Mouse (Mus musculus): ENCODE data around the gene Olfr1195. TPM values are rescaled to one million over a fixed set of nuclear protein-coding genes. Genes with fewer than 3 reads are reported as not detected.
"Not testable (repeated sequence)": the region's sequence is repeated elsewhere in the genome, so short reads cannot be mapped to it uniquely, and the experiment has no call there.

Olfr1195 gene
- not detected for total RNA-seq (2021)
- long read RNA-seq, experiment 1: 0 reads
- long read RNA-seq, experiment 2: 0 reads

DNA sequence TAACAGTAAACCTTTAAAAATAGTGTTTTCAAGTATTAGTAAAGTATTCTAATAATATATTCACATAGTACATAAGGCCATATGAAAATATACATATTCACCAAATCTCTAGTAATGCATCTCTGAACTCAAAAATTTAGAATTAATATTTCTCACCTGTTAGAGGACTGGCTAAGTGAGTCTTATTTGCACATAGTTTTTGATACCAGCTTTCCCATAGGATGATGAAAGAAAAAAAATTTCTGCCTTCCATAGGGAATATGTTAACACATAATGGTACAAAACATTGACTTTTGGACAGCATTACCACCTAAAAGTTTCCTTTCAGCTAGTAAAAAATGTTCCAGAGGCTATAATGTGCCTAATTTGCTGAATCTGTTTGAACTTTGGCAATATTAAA, at the start of gene Olfr1195:
Gene Olfr1195 (minus strand): TSS at position 101 of the 400 bp plus-strand sequence.
- no peak for DNase-seq

- DNase-seq: no peak
Observed at GRCm38 (mm10) chr2:88732266-88732665, 43.3 kb upstream of the Olfr1195 start, which contains the start of gene Olfr1197. Gene Olfr1197 (minus strand): TSS chr2:88732366.

DNA sequence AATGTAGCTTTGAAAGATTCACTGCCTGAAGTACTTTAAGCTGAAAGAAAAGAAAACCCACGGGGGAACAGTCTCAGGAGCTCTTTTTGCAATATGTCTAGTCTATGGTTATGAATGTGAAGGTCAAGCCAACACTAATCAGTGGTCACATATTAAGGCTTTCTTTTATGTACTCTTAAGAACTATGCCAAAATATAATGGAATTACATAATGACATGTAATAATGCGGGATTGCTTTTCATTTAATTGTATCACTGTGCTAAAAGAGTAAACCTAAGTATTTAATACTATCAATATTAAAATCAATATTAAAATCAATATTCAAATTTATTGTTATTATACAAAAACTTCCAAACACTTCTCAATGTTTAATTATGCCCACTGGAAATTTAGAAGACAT, 15.5 kb upstream of the Olfr1195 start, which contains the start of gene Olfr1196:
Gene Olfr1196 (minus strand): TSS at position 101 of the 400 bp plus-strand sequence.
- no peak for DNase-seq

DNA sequence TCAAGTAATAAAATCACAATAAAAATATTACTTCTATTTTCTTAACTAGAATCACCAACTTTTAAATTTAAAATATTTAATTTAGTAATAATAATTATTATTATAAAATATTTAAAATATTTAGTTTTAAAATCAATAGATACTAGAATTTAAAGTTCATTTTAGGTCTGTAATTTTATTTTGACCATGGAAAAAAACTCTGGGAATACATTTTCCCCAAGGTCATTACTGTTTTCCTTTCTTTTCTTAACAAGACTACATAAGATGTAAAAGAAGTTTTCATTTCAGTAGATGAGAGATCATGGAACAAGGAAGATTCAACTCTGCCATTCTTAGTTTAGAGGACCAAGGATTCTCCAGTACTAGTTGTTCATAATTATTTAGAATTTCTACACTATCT, 13.7 kb downstream of the Olfr1195 start, which contains the start of gene Olfr1193:
Gene Olfr1193 (plus strand): TSS at position 301 of the 400 bp plus-strand sequence.
- not testable (repeated sequence) for DNase-seq

- no peak for DNase-seq
Observed at GRCm38 (mm10) chr2:88648209-88648608, 40.8 kb downstream of the Olfr1195 start, which contains the start of gene Olfr1192-ps1. Gene Olfr1192-ps1 (plus strand): TSS chr2:88648509.

GRCm38 (mm10) chr2:88640242-88640641, 48.7 kb downstream of the Olfr1195 start, which contains the start of gene Olfr1191-ps1:
Gene Olfr1191-ps1 (plus strand): TSS chr2:88640542.
- not testable (repeated sequence) for DNase-seq

Other genes starting within 250 kb of the Olfr1195 start
- gene Gm13757, start 240.1 kb downstream of the Olfr1195 start, total RNA-seq (2021): not detected
- not detected for gene Olfr1183, start 234.3 kb downstream of the Olfr1195 start, total RNA-seq (2021)
- gene Olfr1184, start 205.6 kb downstream of the Olfr1195 start, total RNA-seq (2021): not detected
- not detected for gene Olfr1185-ps1, start 195.9 kb downstream of the Olfr1195 start, total RNA-seq (2021)
- gene Olfr1186, start 170.6 kb downstream of the Olfr1195 start, total RNA-seq (2021): not detected
- gene Olfr1188, start 132.3 kb downstream of the Olfr1195 start, total RNA-seq (2021): not detected
- not detected for gene Olfr1189, start 102.7 kb downstream of the Olfr1195 start, total RNA-seq (2021)
- not detected for gene Olfr1191-ps1, start 48.6 kb downstream of the Olfr1195 start, total RNA-seq (2021)
- gene Olfr1192-ps1, start 40.7 kb downstream of the Olfr1195 start, total RNA-seq (2021): not detected
- not detected for gene Olfr1193, start 13.6 kb downstream of the Olfr1195 start, total RNA-seq (2021)
- gene Olfr1196, start 15.4 kb upstream of the Olfr1195 start, total RNA-seq (2021): not detected
- not detected for gene Olfr1197, start 43.2 kb upstream of the Olfr1195 start, total RNA-seq (2021)
- gene Olfr1198, start 62.2 kb upstream of the Olfr1195 start, total RNA-seq (2021): not detected
- not detected for gene Olfr1199, start 71.3 kb upstream of the Olfr1195 start, total RNA-seq (2021)
- gene Olfr1200, start 81.3 kb upstream of the Olfr1195 start, total RNA-seq (2021): not detected
- not detected for gene Olfr1201, start 103.8 kb upstream of the Olfr1195 start, total RNA-seq (2021)
- not detected for gene Olfr1202, start 125.3 kb upstream of the Olfr1195 start, total RNA-seq (2021)
- not detected for gene Olfr1205, start 140.6 kb upstream of the Olfr1195 start, total RNA-seq (2021)
- gene Olfr1204, start 160.1 kb upstream of the Olfr1195 start, total RNA-seq (2021): not detected
- gene Olfr1206, start 174.0 kb upstream of the Olfr1195 start, total RNA-seq (2021): not detected
- not detected for gene Olfr1208, start 213.1 kb upstream of the Olfr1195 start, total RNA-seq (2021)
- not detected for gene Olfr1209, start 226.0 kb upstream of the Olfr1195 start, total RNA-seq (2021)
- gene Olfr1211, start 248.9 kb upstream of the Olfr1195 start, total RNA-seq (2021): not detected